In the genomic region with DNA sequence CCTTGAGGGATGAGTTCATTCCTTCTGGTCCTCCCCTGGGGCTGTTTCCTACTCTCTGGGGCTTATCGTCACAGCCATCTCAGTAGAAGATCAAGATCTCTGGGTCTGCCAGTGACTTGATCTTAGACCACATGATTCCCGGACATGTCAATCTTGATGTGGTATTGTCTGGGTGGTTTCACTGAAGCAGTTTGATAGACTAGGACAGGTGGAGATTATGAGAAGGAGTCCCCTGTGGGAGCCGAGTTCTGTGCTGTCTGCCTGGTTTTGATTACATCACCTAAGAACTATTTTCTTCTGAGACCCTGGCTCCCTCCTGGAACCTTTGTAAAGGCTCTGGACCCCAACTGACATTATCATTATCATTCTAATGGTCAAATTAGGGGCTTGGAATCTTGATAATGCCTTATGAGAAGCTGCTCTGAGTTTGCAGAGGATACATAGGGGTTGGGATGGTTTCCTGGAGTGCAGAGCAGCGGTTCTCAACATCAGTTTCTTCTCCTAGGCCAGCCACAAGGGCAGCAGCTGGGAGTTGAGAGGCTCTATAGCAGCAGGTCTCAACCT, we compare ENCODE assay signal across 23 mouse cellular contexts.
"Had no signal": no experiment of that assay in that cellular context is flagged by ENCODE, and none has a peak within 500 bp of the region (broad histone marks: within the 10 kb centered on the region; RNA-seq: fewer than 3 reads in every experiment).

No protein-coding gene starts in this region.

- H3K4me2 ChIP-seq: kidney, embryonic 15.5 days; limb, embryonic 13.5 days; liver, embryonic 12.5 days; liver, embryonic 15.5 days; lung, embryonic 15.5 days; neural tube, embryonic 12.5 days; neural tube, embryonic 15.5 days had no signal

- H3K4me3 ChIP-seq: kidney, embryonic 15.5 days; limb, embryonic 10.5 days; limb, embryonic 13.5 days; liver, embryonic 12.5 days; liver, embryonic 15.5 days; lung, embryonic 15.5 days; megakaryocyte, embryonic 14.5 days; midbrain, embryonic 10.5 days; neural tube, embryonic 12.5 days; neural tube, embryonic 15.5 days had no signal

- H3K27me3 ChIP-seq: kidney, embryonic 15.5 days; limb, embryonic 13.5 days; liver, embryonic 12.5 days; liver, embryonic 15.5 days; lung, embryonic 15.5 days; megakaryocyte, embryonic 14.5 days; neural tube, embryonic 12.5 days; neural tube, embryonic 15.5 days had no signal

- H3K4me1 ChIP-seq: kidney, embryonic 15.5 days; limb, embryonic 10.5 days; limb, embryonic 13.5 days; liver, embryonic 12.5 days; liver, embryonic 15.5 days; lung, embryonic 15.5 days; megakaryocyte, embryonic 14.5 days; midbrain, embryonic 10.5 days; neural tube, embryonic 12.5 days; neural tube, embryonic 15.5 days had no signal

- ATAC-seq: liver, embryonic 12.5 days had no signal

- H3K9me3 ChIP-seq: kidney, embryonic 15.5 days; limb, embryonic 10.5 days; limb, embryonic 13.5 days; liver, embryonic 12.5 days; liver, embryonic 15.5 days; lung, embryonic 15.5 days; midbrain, embryonic 10.5 days; neural tube, embryonic 12.5 days; neural tube, embryonic 15.5 days had no signal

- H3K27ac ChIP-seq: kidney, embryonic 15.5 days; limb, embryonic 10.5 days; limb, embryonic 13.5 days; liver, embryonic 12.5 days; liver, embryonic 15.5 days; lung, embryonic 15.5 days; midbrain, embryonic 10.5 days; neural tube, embryonic 12.5 days; neural tube, embryonic 15.5 days; stomach, postnatal 0 days had no signal

- H3K36me3 ChIP-seq: kidney, embryonic 15.5 days; limb, embryonic 10.5 days; limb, embryonic 13.5 days; liver, embryonic 12.5 days; liver, embryonic 15.5 days; lung, embryonic 15.5 days; midbrain, embryonic 10.5 days; neural tube, embryonic 12.5 days; neural tube, embryonic 15.5 days had no signal

- H3K9ac ChIP-seq: kidney, embryonic 15.5 days; limb, embryonic 13.5 days; liver, embryonic 12.5 days; liver, embryonic 15.5 days; lung, embryonic 15.5 days; neural tube, embryonic 12.5 days; neural tube, embryonic 15.5 days had no signal

- DNase-seq: kidney, adult 8-10 months; kidney, postnatal 10 days; kidney, postnatal 36 days; liver; lung, adult 18-20 months; lung, postnatal 10 days; lung, postnatal 36 days; midbrain, embryonic 14.5 days; right cerebral cortex, adult 18-20 months; right cerebral cortex, postnatal 14 days; right cerebral cortex, postnatal 4 days; thymus, postnatal 25 days had no signal
